Mouse (Mus musculus): ENCODE data around the gene Hsph1.

DNA sequence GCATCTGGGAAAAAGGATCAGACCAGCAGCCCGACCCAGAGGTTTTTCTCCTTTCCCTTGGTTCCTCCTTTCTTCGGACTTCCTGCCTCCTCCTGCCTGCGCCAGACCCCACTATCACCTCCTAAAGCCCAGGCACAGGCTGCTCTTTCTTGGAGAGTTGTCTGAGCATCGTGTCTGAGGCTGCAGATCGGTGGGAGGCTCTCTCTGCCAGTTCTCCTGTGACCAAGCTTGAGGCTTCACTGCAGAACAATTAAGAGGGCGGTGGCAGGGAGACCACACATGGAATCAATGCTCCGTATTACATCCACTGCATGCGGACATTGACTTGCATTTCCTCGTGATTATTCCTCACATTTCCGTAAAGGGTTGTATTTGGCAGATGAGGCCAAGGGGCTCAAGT, 58.7 kb downstream of the Hsph1 start:
- TF ChIP-seq CTCF (IDR thresholded peaks at IDR 0.05; ENCODE audit: extremely low read depth, insufficient read length, insufficient replicate concordance, low read depth, low read length): no peak
- TF ChIP-seq POLR2A (IDR thresholded peaks at IDR 0.05; ENCODE audit: low read depth, low read length): no peak

Measured in small intestine, adult 2 months (tissue).